Mouse (Mus musculus): ENCODE results near the gene Evi5.

The Evi5 gene

DNA sequence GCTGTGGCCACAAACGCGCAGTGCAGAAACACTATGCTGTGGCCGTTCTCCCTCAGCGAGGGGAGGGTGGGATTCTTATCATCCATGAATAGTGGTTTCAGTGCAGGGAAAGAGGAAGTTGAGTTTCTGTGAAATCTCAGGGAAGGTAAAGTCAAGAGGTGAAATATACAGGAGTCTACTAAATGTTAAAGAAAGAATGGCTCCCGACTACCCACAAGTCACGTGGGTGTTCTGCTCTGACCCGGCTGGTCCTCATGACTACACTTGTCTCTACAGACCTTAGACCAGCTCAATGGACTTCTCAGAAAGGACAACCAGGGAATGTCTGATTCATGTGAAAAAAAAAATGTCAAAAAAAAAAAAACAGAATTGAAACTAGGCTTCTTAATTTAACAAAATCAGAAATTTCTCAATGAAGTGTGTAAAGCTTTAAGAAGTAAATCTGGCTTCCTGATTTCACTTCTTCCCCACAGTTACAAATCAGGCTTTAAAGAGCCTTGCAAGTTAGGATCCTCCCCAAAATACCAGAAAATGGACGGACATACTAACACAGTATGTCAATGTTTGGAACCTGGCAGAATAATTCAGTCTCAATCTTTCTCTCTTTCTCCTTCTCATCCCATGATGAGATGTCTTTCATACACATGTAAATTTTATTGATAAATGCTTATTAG, 166.6 kb downstream of the Evi5 start:
- DNase-seq (ENCODE audit: low spot score in 2 of 2), result no peak

DNA sequence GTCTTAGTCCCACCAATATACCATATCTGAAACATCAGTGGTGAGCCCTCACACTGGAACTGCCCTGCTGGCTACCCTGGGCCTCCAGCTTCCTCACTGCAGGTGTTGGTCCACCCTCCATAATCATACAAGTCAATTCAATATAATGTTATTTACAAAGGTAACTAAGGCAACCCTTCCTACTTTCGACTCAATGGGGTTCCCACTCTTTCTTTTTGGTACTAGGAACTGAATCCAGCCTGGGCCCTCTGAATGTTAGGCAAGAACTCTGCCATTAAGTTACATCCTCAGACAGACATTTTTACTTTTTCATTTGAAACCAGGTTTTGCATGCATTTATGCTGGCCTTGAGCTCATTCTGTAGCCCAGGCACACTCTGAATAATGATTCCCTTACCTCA, 168.6 kb downstream of the Evi5 start:
- no peak for DNase-seq (ENCODE audit: low spot score in 2 of 2)

DNA sequence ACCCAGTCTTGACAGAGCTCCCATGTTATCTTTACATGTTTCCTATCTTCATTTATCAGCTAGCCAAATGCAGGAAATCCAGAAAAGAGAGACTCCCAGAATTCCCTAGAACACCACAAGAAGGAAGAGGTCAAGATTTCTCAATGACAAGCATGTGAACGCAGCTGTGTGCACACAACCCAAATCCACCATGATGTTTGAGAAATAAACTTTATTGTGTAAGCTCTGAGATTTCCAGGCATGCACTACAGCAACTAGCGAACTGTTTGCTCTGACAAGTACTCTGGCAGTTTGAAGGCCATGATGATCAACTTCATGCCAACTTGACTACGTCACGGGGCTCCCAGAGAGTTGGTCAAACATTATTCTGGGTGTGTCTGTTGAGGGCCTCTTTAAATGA, 169.2 kb downstream of the Evi5 start:
- no peak for DNase-seq (ENCODE audit: low spot score in 2 of 2)

DNA sequence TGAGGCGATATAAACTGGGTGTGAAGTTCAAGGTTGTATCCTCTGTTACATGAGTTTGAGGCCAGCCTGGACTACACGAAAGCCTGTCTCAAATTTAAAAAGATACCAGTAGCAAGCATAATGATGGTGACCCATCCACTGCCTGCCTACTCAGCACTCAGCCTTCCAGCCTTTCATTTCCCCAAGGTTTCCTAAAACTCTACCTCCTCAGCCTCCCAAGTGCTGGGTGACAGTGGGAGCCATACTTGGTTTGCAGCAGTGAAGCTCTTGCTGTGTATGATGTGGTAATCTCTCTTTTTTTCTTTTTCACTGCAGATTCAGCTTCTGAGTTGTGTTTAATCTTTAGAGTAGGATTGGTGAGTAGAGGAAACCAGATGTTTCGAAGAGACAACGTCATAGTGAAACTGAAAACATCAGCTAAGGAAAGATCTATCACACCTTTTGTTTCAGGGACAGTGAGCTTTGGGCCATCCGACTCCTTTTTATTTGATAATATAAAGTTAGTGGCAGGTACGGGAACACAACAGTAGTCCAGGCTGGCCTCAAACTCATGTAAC, 171.6 kb downstream of the Evi5 start:
- DNase-seq (ENCODE audit: low spot score in 2 of 2), result no peak

DNA sequence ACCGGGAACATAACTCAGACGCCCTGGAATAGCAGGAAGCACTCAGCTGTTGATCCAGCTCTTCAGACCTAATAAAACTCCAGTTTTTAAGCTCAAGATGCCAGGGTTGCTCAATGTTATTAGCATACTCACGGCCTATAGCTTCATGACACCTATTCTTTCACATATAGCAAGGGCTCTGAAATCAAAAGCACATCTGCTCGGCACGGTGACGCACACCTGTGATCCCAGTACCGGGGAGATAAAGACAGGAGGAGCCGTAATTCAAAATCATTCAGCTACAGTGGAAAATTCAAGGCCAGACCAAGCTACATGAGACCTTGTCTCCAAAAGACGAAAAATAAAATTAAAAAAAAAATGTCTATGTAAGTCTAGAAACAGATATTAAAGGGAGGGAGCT, 173.2 kb downstream of the Evi5 start:
- no peak for DNase-seq (ENCODE audit: low spot score in 2 of 2)

DNA sequence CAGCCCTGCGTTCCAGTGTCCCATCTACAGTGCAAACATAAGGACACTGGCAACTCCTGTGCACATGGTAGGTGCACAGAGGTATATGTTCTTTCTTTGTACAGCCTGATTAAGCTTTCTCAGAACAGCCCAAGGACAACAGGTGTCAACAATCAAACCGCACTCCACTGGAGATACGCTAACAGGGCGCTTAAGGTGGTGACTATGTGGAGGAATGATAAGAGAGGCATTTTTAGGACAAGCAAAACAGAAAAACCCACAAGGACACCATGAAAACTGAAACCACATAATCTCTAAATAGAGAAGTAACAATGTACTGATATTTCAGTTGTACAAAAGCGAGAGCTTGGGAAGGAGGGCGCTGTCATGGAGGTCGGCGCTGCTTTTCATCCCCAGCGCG, 174.0 kb downstream of the Evi5 start:
- no peak for DNase-seq (ENCODE audit: low spot score in 2 of 2)

DNA sequence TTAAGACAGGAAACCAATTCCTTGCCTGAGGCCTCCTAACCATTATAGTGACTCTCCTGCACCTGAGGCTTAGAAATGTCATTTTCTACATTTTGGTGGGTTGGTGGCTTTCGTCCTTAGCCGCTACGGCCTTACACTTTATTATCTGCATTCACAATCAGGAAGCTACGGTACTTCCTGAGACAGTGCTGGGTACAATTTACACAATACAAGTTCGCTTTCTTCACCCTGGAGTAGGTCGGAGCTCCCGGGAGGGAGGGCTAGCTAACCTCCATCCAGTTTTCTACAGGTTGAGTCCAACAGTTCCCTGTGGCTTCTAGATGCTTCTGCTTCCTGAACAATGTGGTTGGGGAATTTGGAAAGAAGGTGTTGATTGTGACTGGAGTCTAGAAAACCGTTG, 176.0 kb downstream of the Evi5 start:
- DNase-seq (ENCODE audit: low spot score in 2 of 2), result no peak

DNA sequence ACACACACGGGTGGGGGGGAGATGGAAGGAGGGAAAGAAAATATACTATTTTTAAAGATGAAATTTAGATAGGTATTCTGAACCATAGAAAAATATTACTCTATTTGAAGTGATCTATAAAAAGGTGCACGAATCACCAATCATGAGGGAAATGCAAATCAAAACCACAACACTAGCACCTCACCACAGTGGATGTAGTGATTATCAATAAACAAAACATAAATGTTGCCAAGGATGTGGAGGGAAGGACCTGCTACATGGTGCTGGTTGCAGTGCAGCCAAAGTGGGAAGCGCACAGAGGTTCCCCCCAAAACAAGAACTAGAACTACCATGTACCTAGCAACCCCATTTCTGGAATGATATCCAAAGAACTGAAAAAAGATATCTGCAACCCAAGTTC, 179.9 kb downstream of the Evi5 start:
- no peak for DNase-seq (ENCODE audit: low spot score in 2 of 2)

Data from right cerebral cortex, postnatal 10 days (tissue).